ENCODE assay signal across 10 mouse cellular contexts in genomic region chr15:101860421-101861130, GRCm38 (mm10). TPM values are rescaled to one million over a fixed set of nuclear protein-coding genes. Genes with fewer than 3 reads are reported as not detected.
A peak's percentile ranks its signal among the peaks of the same experiment; 100 is the strongest.
DNase-seq lines count a peak whose midpoint lies in the region; ATAC-seq and TF ChIP-seq lines count a peak whose summit lies in the region.
"Had no signal": no experiment of that assay in that cellular context is flagged by ENCODE, and none has a peak within 500 bp of the region (broad histone marks: within the 10 kb centered on the region; RNA-seq: fewer than 3 reads in every experiment).

No protein-coding gene starts in this region.

- 54% methylated on average over 13 of the region's 13 CpGs for WGBS in cerebellum, adult 2 months
- WGBS in forebrain, embryonic 16.5 days, result 59% methylated on average over 13 of the region's 13 CpGs
- WGBS in limb, embryonic 11.5 days, result 53% methylated on average over 13 of the region's 13 CpGs

- no peak overlapping the region for H3K27ac ChIP-seq in cerebellum, adult 2 months (ENCODE audit: insufficient read depth, low read length)
- H3K27ac ChIP-seq in forebrain, embryonic 16.5 days (ENCODE audit: low read length), result no peak overlapping the region
- H3K27ac ChIP-seq in limb, embryonic 11.5 days (replicated peaks; ENCODE audit: low read depth, low read length), result no peak overlapping the region

- TF ChIP-seq CTCF in cerebellum, adult 2 months (IDR thresholded peaks at IDR 0.05; ENCODE audit: borderline replicate concordance, insufficient read depth, low read depth, low read length), result peak; percentile 43; the same call in 1 of the 2 replicates

- no peaks in the 10 kb centered on the region for H3K36me3 ChIP-seq in forebrain, embryonic 16.5 days (ENCODE audit: control insufficient read depth, insufficient read depth)
- no peaks in the 10 kb centered on the region for H3K36me3 ChIP-seq in limb, embryonic 11.5 days (ENCODE audit: control insufficient read depth, insufficient read depth, low read length)

- H3K9ac ChIP-seq in forebrain, embryonic 16.5 days (replicated peaks; ENCODE audit: low read depth, low read length), result no peak overlapping the region
- H3K9ac ChIP-seq in limb, embryonic 11.5 days (ENCODE audit: low read length), result no peak overlapping the region

- no peaks in the 10 kb centered on the region for H3K9me3 ChIP-seq in forebrain, embryonic 16.5 days (ENCODE audit: control insufficient read depth, low read length)
- H3K9me3 ChIP-seq in limb, embryonic 11.5 days (ENCODE audit: control insufficient read depth, low read length), result no peaks in the 10 kb centered on the region

- peaks cover 11% of the 10 kb centered on the region; the same call in 1 of the 2 replicates for H3K4me1 ChIP-seq in cerebellum, adult 2 months (ENCODE audit: control insufficient read depth, insufficient read depth, low read length)
- H3K4me1 ChIP-seq in forebrain, embryonic 16.5 days (replicated peaks; ENCODE audit: control insufficient read depth, insufficient read depth, low read length), result peaks cover 11% of the 10 kb centered on the region
- no peaks in the 10 kb centered on the region for H3K4me1 ChIP-seq in limb, embryonic 11.5 days (ENCODE audit: control insufficient read depth, insufficient read depth, low read length)

- no peak for TF ChIP-seq POLR2A in cerebellum, adult 2 months (IDR thresholded peaks at IDR 0.05; ENCODE audit: borderline replicate concordance, insufficient read depth, low read length)

- ATAC-seq in forebrain, embryonic 16.5 days, result no peak
- ATAC-seq in limb, embryonic 11.5 days (ENCODE audit: insufficient number of reproducible peaks, low FRiP score, low TSS enrichment, low read depth), result no peak

- H3K4me2 ChIP-seq in forebrain, embryonic 16.5 days (ENCODE audit: low read length), result peak overlapping the region; percentile 92; the same call in 1 of the 2 replicates
- H3K4me2 ChIP-seq in limb, embryonic 11.5 days (ENCODE audit: low read depth, severe bottlenecking), result no peak overlapping the region

- no peak overlapping the region for H3K4me3 ChIP-seq in cerebellum, adult 2 months (replicated peaks; ENCODE audit: insufficient read depth, low read depth, low read length)
- no peak overlapping the region for H3K4me3 ChIP-seq in forebrain, embryonic 16.5 days (replicated peaks; ENCODE audit: low read length)
- no peak overlapping the region for H3K4me3 ChIP-seq in limb, embryonic 11.5 days (ENCODE audit: low read depth, low read length)

- no peak for DNase-seq in cerebellum, adult 2 months
- no peak for DNase-seq in cerebellum, adult 9-11 months
- DNase-seq in A20 (ENCODE audit: low read depth, low spot score), result peak; percentile 51
- peak; percentile 28 for DNase-seq in limb, embryonic 11.5 days (ENCODE audit: low spot score)
- DNase-seq in right cerebral cortex, adult 2 months (ENCODE audit: low spot score in 2 of 2), result no peak
- no peak for DNase-seq in right cerebral cortex, postnatal 36 days (ENCODE audit: low spot score in 2 of 2)
- no peak for DNase-seq in thymus, adult 18-20 months

- peaks cover 3% of the 10 kb centered on the region; the same call in 1 of the 2 replicates for H3K27me3 ChIP-seq in cerebellum, adult 2 months (ENCODE audit: control insufficient read depth, insufficient read depth, low read length)
- H3K27me3 ChIP-seq in forebrain, embryonic 16.5 days (replicated peaks; ENCODE audit: control insufficient read depth, insufficient read depth, low read length), result peaks cover 18% of the 10 kb centered on the region
- peaks cover 25% of the 10 kb centered on the region for H3K27me3 ChIP-seq in limb, embryonic 11.5 days (ENCODE audit: control insufficient read depth, insufficient read depth, low read length)

RNA-seq across cellular contexts. Expression of gene Krt77, which starts 8.9 kb away (rescaled TPM):
- 0.26 and 0.49 TPM in 2 replicates for polyA plus RNA-seq in cerebellum, adult 2 months (2012; rRNA removed)
- polyA plus RNA-seq in forebrain, embryonic 16.5 days (2015; fragmentation: Nextera tagmentation; extraction: Ambion mirVana), result 0.49 and 0.94 TPM in 2 replicates
- not detected in 2 replicates for polyA plus RNA-seq in limb, embryonic 11.5 days (2014; fragmentation: Nextera tagmentation; extraction: Ambion mirVana)
- polyA plus RNA-seq: C2C12 had no signal

RNA-seq across cellular contexts. Expression of gene Krt1, which starts 10.0 kb away (rescaled TPM):
- 4.8 and 5.3 TPM in 2 replicates for polyA plus RNA-seq in cerebellum, adult 2 months (2012; rRNA removed)
- polyA plus RNA-seq in forebrain, embryonic 16.5 days (2015; fragmentation: Nextera tagmentation; extraction: Ambion mirVana), result 8.2 and 10.8 TPM in 2 replicates
- polyA plus RNA-seq in limb, embryonic 11.5 days (2014; fragmentation: Nextera tagmentation; extraction: Ambion mirVana), result 0.61 and 0.75 TPM in 2 replicates
- polyA plus RNA-seq: C2C12 had no signal

RNA-seq across cellular contexts. Expression of gene Krt76, which starts 32.1 kb away (rescaled TPM):
- polyA plus RNA-seq in cerebellum, adult 2 months (2012; rRNA removed), result 0.05 TPM in 1 of 2 replicates, not detected in the other
- not detected in 2 replicates for polyA plus RNA-seq in forebrain, embryonic 16.5 days (2015; fragmentation: Nextera tagmentation; extraction: Ambion mirVana)
- polyA plus RNA-seq in limb, embryonic 11.5 days (2014; fragmentation: Nextera tagmentation; extraction: Ambion mirVana), result not detected in 2 replicates
- polyA plus RNA-seq: C2C12; cortical plate, adult 2 months had no signal

RNA-seq across cellular contexts. Expression of gene Krt2, which starts 42.6 kb away (rescaled TPM):
- polyA plus RNA-seq in cerebellum, adult 2 months (2012; rRNA removed), result not detected in 2 replicates
- polyA plus RNA-seq in forebrain, embryonic 16.5 days (2015; fragmentation: Nextera tagmentation; extraction: Ambion mirVana), result 0.08 TPM in 1 of 2 replicates, not detected in the other
- not detected in 2 replicates for polyA plus RNA-seq in limb, embryonic 11.5 days (2014; fragmentation: Nextera tagmentation; extraction: Ambion mirVana)
- polyA plus RNA-seq: C2C12 had no signal

RNA-seq across cellular contexts. Expression of gene Krt73, which starts 58.4 kb away (rescaled TPM):
- polyA plus RNA-seq in cerebellum, adult 2 months (2012; rRNA removed), result 0.05 TPM in 1 of 2 replicates, not detected in the other
- polyA plus RNA-seq in forebrain, embryonic 16.5 days (2015; fragmentation: Nextera tagmentation; extraction: Ambion mirVana), result 0.41 and 0.80 TPM in 2 replicates
- not detected in 2 replicates for polyA plus RNA-seq in limb, embryonic 11.5 days (2014; fragmentation: Nextera tagmentation; extraction: Ambion mirVana)
- polyA plus RNA-seq: C2C12 had no signal

Comparison
In these comparisons a context has a peak if more than half of its experiments do, and no peak if none do; other contexts are left out.
1. DNase-seq: peak in A20 (single experiment) and limb, embryonic 11.5 days (single experiment); none in cerebellum, adult 2 months (0 of 2), cerebellum, adult 9-11 months (single experiment), right cerebral cortex, adult 2 months (0 of 2), right cerebral cortex, postnatal 36 days (0 of 2) and thymus, adult 18-20 months (0 of 2).